Mouse (Mus musculus): Measurements from ENCODE around the gene Ttll5.

DNA sequence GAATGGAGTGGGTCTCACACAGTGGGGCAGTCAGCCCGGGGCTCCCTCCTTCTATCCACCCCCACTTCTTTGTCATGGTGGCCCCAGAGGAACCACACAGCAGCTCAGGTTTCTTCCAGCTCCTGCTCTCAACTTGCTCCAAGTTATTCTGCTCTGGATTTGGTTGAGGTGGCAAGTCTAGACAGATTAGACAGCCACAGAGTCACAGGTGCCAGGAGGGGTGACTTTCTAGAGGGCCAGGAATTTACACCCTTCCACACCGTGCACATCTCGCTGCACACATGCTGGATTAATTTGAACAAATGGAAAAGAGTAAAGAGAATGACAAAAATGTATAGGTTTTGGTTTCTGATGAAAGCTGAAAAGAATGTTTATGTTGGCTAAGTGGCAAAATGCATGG lies 276.3 kb downstream of the Ttll5 start:
- no peak for TF ChIP-seq EP300 (IDR thresholded peaks at IDR 0.05; ENCODE audit: low read depth)
- no peak for TF ChIP-seq CTCF (IDR thresholded peaks at IDR 0.05; ENCODE audit: low read depth)

All from heart, postnatal 0 days (tissue).